In the genomic region with DNA sequence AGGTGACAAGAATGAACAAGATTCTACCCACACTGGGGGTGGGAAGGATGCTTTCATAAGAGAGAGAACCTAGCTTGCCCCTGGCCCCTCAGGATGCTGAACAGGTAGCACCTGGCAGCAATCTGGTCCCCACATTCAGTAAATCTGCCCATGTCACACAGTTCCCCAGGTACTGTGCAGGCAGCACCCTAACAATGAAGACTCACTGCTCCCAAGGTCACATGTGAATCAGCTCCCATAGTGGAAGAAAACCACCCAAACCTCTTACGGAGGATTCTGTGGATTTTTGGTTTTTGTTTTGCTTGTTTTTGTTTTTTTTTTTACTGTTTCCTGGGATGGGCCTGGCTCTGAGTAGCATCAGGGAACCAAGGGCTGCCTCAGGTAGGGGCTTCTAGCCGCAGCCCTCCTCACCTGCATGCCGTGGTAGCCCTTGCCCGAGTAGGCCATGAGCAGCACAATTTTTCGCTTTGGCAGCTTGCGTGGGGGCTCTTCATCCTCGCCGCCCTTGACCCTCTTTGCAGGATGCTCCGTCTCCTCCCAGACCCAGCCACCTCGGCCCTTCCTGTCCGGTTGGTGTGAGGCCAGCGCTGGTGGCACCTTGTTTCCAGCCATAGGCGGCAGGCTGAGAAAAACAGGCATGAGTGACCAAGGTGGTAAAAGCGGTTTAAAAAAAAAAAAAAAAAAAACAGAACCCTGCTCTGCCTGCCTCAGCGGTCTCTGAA, we compare ENCODE assay signal across 9 mouse cellular contexts. TPM values are rescaled to one million over a fixed set of nuclear protein-coding genes. Genes with fewer than 3 reads are reported as not detected.
A peak's percentile ranks its signal among the peaks of the same experiment; 100 is the strongest.
DNase-seq lines count a peak whose midpoint lies in the region; ATAC-seq and TF ChIP-seq lines count a peak whose summit lies in the region.
"Had no signal": no experiment of that assay in that cellular context is flagged by ENCODE, and none has a peak within 500 bp of the region (broad histone marks: within the 10 kb centered on the region; RNA-seq: fewer than 3 reads in every experiment).

No protein-coding gene starts in this region.

- peak; percentile 52 for DNase-seq in cerebellum, adult 9-11 months
- no peak for DNase-seq in cerebellum, postnatal 4 days (ENCODE audit: low spot score in 2 of 2)
- DNase-seq in CD4-positive helper T cell, adult 2 months (ENCODE audit: low read depth, low spot score): peak; percentile 14
- DNase-seq in forebrain, embryonic 11.5 days (ENCODE audit: low spot score): no peak
- DNase-seq in liver, embryonic 13.5 days: no peak
- DNase-seq in stomach, postnatal 0 days (ENCODE audit: low spot score): no peak
- no peak for DNase-seq in left cerebral cortex, postnatal 4 days
- no peak for DNase-seq in gastrocnemius, postnatal 10 days

- intact Hi-C loops in left cerebral cortex, postnatal 4 days (cut with DNase I): no loop called here

- peak overlapping the region; percentile 72 for H3K4me3 ChIP-seq in forebrain, embryonic 11.5 days (ENCODE audit: low read depth, low read length)
- H3K4me3 ChIP-seq in liver, embryonic 13.5 days (replicated peaks): peak overlapping the region; percentile 84
- peak overlapping the region; percentile 78 for H3K4me3 ChIP-seq in stomach, postnatal 0 days (ENCODE audit: low read depth, low read length)

- TF ChIP-seq CTCF in stomach, postnatal 0 days (IDR thresholded peaks at IDR 0.05; ENCODE audit: low read depth): no peak

- no peak for TF ChIP-seq EP300 in stomach, postnatal 0 days (optimal IDR thresholded peaks at IDR 0.05)

- H3K9me3 ChIP-seq in forebrain, embryonic 11.5 days (ENCODE audit: control insufficient read depth, low read length): no peaks in the 10 kb centered on the region
- H3K9me3 ChIP-seq in liver, embryonic 13.5 days (replicated peaks): no peaks in the 10 kb centered on the region
- H3K9me3 ChIP-seq in stomach, postnatal 0 days (ENCODE audit: control insufficient read depth, low read length): no peaks in the 10 kb centered on the region

- H3K27me3 ChIP-seq in forebrain, embryonic 11.5 days (ENCODE audit: control insufficient read depth, insufficient read depth, low read length): no peaks in the 10 kb centered on the region
- no peaks in the 10 kb centered on the region for H3K27me3 ChIP-seq in liver, embryonic 13.5 days
- H3K27me3 ChIP-seq in stomach, postnatal 0 days (ENCODE audit: control insufficient read depth, insufficient read depth, low read length): no peaks in the 10 kb centered on the region
- H3K27me3 ChIP-seq: Patski had no signal

- peaks cover 6% of the 10 kb centered on the region for H3K4me1 ChIP-seq in forebrain, embryonic 11.5 days (replicated peaks; ENCODE audit: control insufficient read depth, insufficient read depth, low read length)
- H3K4me1 ChIP-seq in liver, embryonic 13.5 days (replicated peaks): peaks cover 74% of the 10 kb centered on the region
- 0 out of 2 replicates have a peak, but pooled peaks cover 4% of the 10 kb centered on the region for H3K4me1 ChIP-seq in stomach, postnatal 0 days (replicated peaks; ENCODE audit: control insufficient read depth, insufficient read depth)

- WGBS in forebrain, embryonic 11.5 days: 20% methylated on average over 15 of the region's 15 CpGs
- 9% methylated on average over 15 of the region's 15 CpGs for WGBS in liver, embryonic 13.5 days (ENCODE audit: insufficient replicate concordance)
- WGBS in stomach, postnatal 0 days: 17% methylated on average over 15 of the region's 15 CpGs

- H3K36me3 ChIP-seq in forebrain, embryonic 11.5 days (ENCODE audit: control insufficient read depth, insufficient read depth, low read length): peaks cover 3% of the 10 kb centered on the region; the same call in 1 of the 2 replicates
- H3K36me3 ChIP-seq in liver, embryonic 13.5 days: peaks cover 46% of the 10 kb centered on the region
- 0 out of 2 replicates have a peak, but pooled peaks cover 5% of the 10 kb centered on the region for H3K36me3 ChIP-seq in stomach, postnatal 0 days (ENCODE audit: control insufficient read depth, insufficient read depth, low read length)

- H3K27ac ChIP-seq in forebrain, embryonic 11.5 days (ENCODE audit: low read depth, low read length): no peak overlapping the region
- peak overlapping the region; percentile 79; the same call in 1 of the 2 replicates for H3K27ac ChIP-seq in liver, embryonic 13.5 days
- no peak overlapping the region for H3K27ac ChIP-seq in stomach, postnatal 0 days (replicated peaks)

- peak overlapping the region; percentile 88 for H3K4me2 ChIP-seq in forebrain, embryonic 11.5 days (ENCODE audit: low read depth, low read length, severe bottlenecking)
- H3K4me2 ChIP-seq in liver, embryonic 13.5 days: peak overlapping the region; percentile 100
- H3K4me2 ChIP-seq in stomach, postnatal 0 days (replicated peaks; ENCODE audit: low read depth): peak overlapping the region; percentile 98

- no peak for ATAC-seq in forebrain, embryonic 11.5 days (replicated peaks; ENCODE audit: low FRiP score)
- ATAC-seq in liver, embryonic 13.5 days (ENCODE audit: low read depth): no peak
- ATAC-seq in stomach, postnatal 0 days (ENCODE audit: low FRiP score, low TSS enrichment): no peak

- H3K9ac ChIP-seq in forebrain, embryonic 11.5 days (ENCODE audit: low read length): peak overlapping the region; percentile 82
- peak overlapping the region; percentile 92 for H3K9ac ChIP-seq in liver, embryonic 13.5 days
- peak overlapping the region; percentile 85 for H3K9ac ChIP-seq in stomach, postnatal 0 days (ENCODE audit: low read length)

RNA-seq across cellular contexts. Expression of gene Pus1, which starts 1.0 kb away (rescaled TPM):
- polyA plus RNA-seq in forebrain, embryonic 11.5 days (2014; fragmentation: Nextera tagmentation; extraction: Ambion mirVana): 23.2 and 23.5 TPM in 2 replicates
- polyA plus RNA-seq in liver, embryonic 13.5 days (2015; fragmentation: Nextera tagmentation; extraction: Ambion mirVana): 39.6 and 39.8 TPM in 2 replicates
- polyA plus RNA-seq in stomach, postnatal 0 days (2015; fragmentation: Nextera tagmentation; extraction: Ambion mirVana): 24.3 and 24.4 TPM in 2 replicates
- 10 to 100 TPM; 18.7 to 20.3 TPM for total RNA-seq in left cerebral cortex, postnatal 4 days (2021)
- total RNA-seq in gastrocnemius, postnatal 10 days (2021): 10 to 100 TPM; 14.1 to 15.9 TPM

RNA-seq across cellular contexts. Expression of gene Ep400, which starts 8.9 kb away (rescaled TPM):
- 59.0 and 76.8 TPM in 2 replicates for polyA plus RNA-seq in forebrain, embryonic 11.5 days (2014; fragmentation: Nextera tagmentation; extraction: Ambion mirVana)
- polyA plus RNA-seq in liver, embryonic 13.5 days (2015; fragmentation: Nextera tagmentation; extraction: Ambion mirVana): 15.7 and 19.1 TPM in 2 replicates
- polyA plus RNA-seq in stomach, postnatal 0 days (2015; fragmentation: Nextera tagmentation; extraction: Ambion mirVana): 11.4 and 12.2 TPM in 2 replicates
- 100 to 1,000 TPM; 121 to 122 TPM for total RNA-seq in left cerebral cortex, postnatal 4 days (2021)
- total RNA-seq in gastrocnemius, postnatal 10 days (2021): 10 to 100 TPM; 34.9 to 51.7 TPM

RNA-seq across cellular contexts. Expression of gene Ulk1, which starts 30.5 kb away (rescaled TPM):
- 39.4 and 42.8 TPM in 2 replicates for polyA plus RNA-seq in forebrain, embryonic 11.5 days (2014; fragmentation: Nextera tagmentation; extraction: Ambion mirVana)
- 6.6 and 7.6 TPM in 2 replicates for polyA plus RNA-seq in liver, embryonic 13.5 days (2015; fragmentation: Nextera tagmentation; extraction: Ambion mirVana)
- polyA plus RNA-seq in stomach, postnatal 0 days (2015; fragmentation: Nextera tagmentation; extraction: Ambion mirVana): 6.5 and 7.1 TPM in 2 replicates
- 100 to 1,000 TPM in 1 of 2 experiments, 10 to 100 TPM in 1; 94.5 to 101 TPM for total RNA-seq in left cerebral cortex, postnatal 4 days (2021)
- 10 to 100 TPM; 26.2 to 34.1 TPM for total RNA-seq in gastrocnemius, postnatal 10 days (2021)

Comparison
In these comparisons a context has a peak if more than half of its experiments do, and no peak if none do; other contexts are left out.
1. DNase-seq: peak in cerebellum, adult 9-11 months (single experiment) and CD4-positive helper T cell, adult 2 months (single experiment); none in cerebellum, postnatal 4 days (0 of 2), forebrain, embryonic 11.5 days (single experiment), liver, embryonic 13.5 days (single experiment), stomach, postnatal 0 days (single experiment), left cerebral cortex, postnatal 4 days (single experiment) and gastrocnemius, postnatal 10 days (single experiment).
2. Peak in every context shown above with its lines, with median percentiles within 50 percentile points of each other: H3K4me2 ChIP-seq, H3K4me3 ChIP-seq and H3K9ac ChIP-seq.